Mouse (Mus musculus) neutrophil, adult 65 days (primary cell): ENCODE measurements around the gene Eepd1. TPM values are rescaled to one million over a fixed set of nuclear protein-coding genes. Genes with fewer than 3 reads are reported as not detected.

Experiments used
- total RNA-seq: library from RNA; stranded (reverse); gene quantifications from 2 replicates; pipeline ENCODE4 v1.2.4, GENCODE M21; 2023

Eepd1 gene
- total RNA-seq, result 66.3 and 112 TPM in 2 replicates

GRCm38 (mm10) chr9:25481344-25482095, at the start of gene Eepd1:
Eepd1 (plus strand) TSS chr9:25481547.

Other genes with a start within 250 kb of the Eepd1 start
- gene Sept7, start 229.1 kb upstream of the Eepd1 start, total RNA-seq, result 95.3 and 109 TPM in 2 replicates